Mouse (Mus musculus): ENCODE data around the gene Cep41. TPM values are rescaled to one million over a fixed set of nuclear protein-coding genes. Genes with fewer than 3 reads are reported as not detected.

The Cep41 gene
- total RNA-seq, 2 experiments from 2014 or later = 22.2 to 23.0 TPM

- no peak for DNase-seq (ENCODE audit: low spot score in 2 of 2)
Observed at GRCm38 (mm10) chr6:30674714-30675280, 18.8 kb downstream of the Cep41 start.

- peak; percentile 42 to 67 for DNase-seq (ENCODE audit: low spot score in 2 of 2)
Observed at GRCm38 (mm10) chr6:30673764-30674561, 19.6 kb downstream of the Cep41 start.

- no peak for DNase-seq (ENCODE audit: low spot score in 2 of 2)
Observed at GRCm38 (mm10) chr6:30671696-30672095, 21.9 kb downstream of the Cep41 start.

- DNase-seq (ENCODE audit: low spot score in 2 of 2) = no peak
Observed at GRCm38 (mm10) chr6:30667585-30667984, 26.0 kb downstream of the Cep41 start.

- no peak for DNase-seq (ENCODE audit: low spot score in 2 of 2)
Observed at GRCm38 (mm10) chr6:30666043-30666442, 27.5 kb downstream of the Cep41 start.

- DNase-seq (ENCODE audit: low spot score in 2 of 2) = no peak
Observed at GRCm38 (mm10) chr6:30665296-30665695, 28.3 kb downstream of the Cep41 start.

- no peak for DNase-seq (ENCODE audit: low spot score in 2 of 2)
Observed at GRCm38 (mm10) chr6:30664776-30665175, 28.8 kb downstream of the Cep41 start.

GRCm38 (mm10) chr6:30658619-30659018 is 34.9 kb downstream of the Cep41 start:
- DNase-seq (ENCODE audit: low spot score in 2 of 2) = no peak

GRCm38 (mm10) chr6:30657279-30657678 is 36.3 kb downstream of the Cep41 start:
- no peak for DNase-seq (ENCODE audit: low spot score in 2 of 2)

- DNase-seq (ENCODE audit: low spot score in 2 of 2) = peak in 1 of 2 experiments; percentile 8
Observed at GRCm38 (mm10) chr6:30654932-30655331, 38.6 kb downstream of the Cep41 start.

GRCm38 (mm10) chr6:30654402-30654859 is 39.1 kb downstream of the Cep41 start:
- DNase-seq (ENCODE audit: low spot score in 2 of 2) = no peak

GRCm38 (mm10) chr6:30653518-30653917 is 40.0 kb downstream of the Cep41 start:
- DNase-seq (ENCODE audit: low spot score in 2 of 2) = peak in 1 of 2 experiments; percentile 9

- DNase-seq (ENCODE audit: low spot score in 2 of 2) = no peak
Observed at GRCm38 (mm10) chr6:30652425-30653188, 40.9 kb downstream of the Cep41 start.

GRCm38 (mm10) chr6:30649651-30650296 is 43.8 kb downstream of the Cep41 start:
- DNase-seq (ENCODE audit: low spot score in 2 of 2) = peak in 1 of 2 experiments; percentile 78

GRCm38 (mm10) chr6:30645379-30645778 is 48.2 kb downstream of the Cep41 start:
- DNase-seq (ENCODE audit: low spot score in 2 of 2) = no peak

GRCm38 (mm10) chr6:30644462-30644861 is 49.1 kb downstream of the Cep41 start:
- DNase-seq (ENCODE audit: low spot score in 2 of 2) = no peak

- peak in 1 of 2 experiments; percentile 9 for DNase-seq (ENCODE audit: low spot score in 2 of 2)
Observed at GRCm38 (mm10) chr6:30643694-30644460, 49.7 kb downstream of the Cep41 start.

- no peak for DNase-seq (ENCODE audit: low spot score in 2 of 2)
Observed at GRCm38 (mm10) chr6:30638674-30639268, 54.8 kb downstream of the Cep41 start, which contains the start of gene Cpa1. TSS of gene Cpa1 (plus strand) at chr6:30639218.

- peak in 1 of 2 experiments; percentile 69 for DNase-seq (ENCODE audit: low spot score in 2 of 2)
Observed at GRCm38 (mm10) chr6:30636186-30636842, 57.2 kb downstream of the Cep41 start.

Data from gastrocnemius, postnatal 4 days (tissue).